Mouse (Mus musculus) midbrain, embryonic 11.5 days (tissue): Measurements from ENCODE around the gene Nrde2. TPM values are rescaled to one million over a fixed set of nuclear protein-coding genes. Genes with fewer than 3 reads are reported as not detected.

ENCODE experiments used
- ATAC-seq: fragments of 200-750 bp; cut with Nextera tagmentation; 2 replicates; pipeline ENCODE4 v1.8.0; 2017; ENCODE audit warnings: moderate TSS enrichment, moderate library complexity; ENCODE audit not compliant: low FRiP score
- DNase-seq: peaks from one replicate; pipeline ENCODE4 v3.0.0; 2015; ENCODE audit warnings: low spot score; ENCODE audit errors: missing footprints
- H3K27ac ChIP-seq: fragments of 300-500 bp; sonication (generic); 2 replicates; pipeline ENCODE4 v1.5.1; 2014; ENCODE audit warnings: low read depth, low read length
- H3K27me3 ChIP-seq: fragments of 300-500 bp; sonication (generic); 2 replicates; pipeline ENCODE4 v1.6.1; 2014; ENCODE audit warnings: mild to moderate bottlenecking, low read length, moderate library complexity, mixed read lengths; ENCODE audit not compliant: control insufficient read depth, insufficient read depth
- H3K36me3 ChIP-seq: fragments of 300-500 bp; sonication (generic); 2 replicates; pipeline ENCODE4 v1.6.1; 2014; ENCODE audit warnings: mild to moderate bottlenecking, low read length, moderate library complexity, mixed read lengths; ENCODE audit not compliant: control insufficient read depth, insufficient read depth
- H3K4me1 ChIP-seq: fragments of 300-500 bp; sonication (generic); 2 replicates; pipeline ENCODE4 v1.6.1; 2014; ENCODE audit warnings: low read length; ENCODE audit not compliant: control insufficient read depth, insufficient read depth
- H3K4me2 ChIP-seq: fragments of 300-500 bp; sonication (generic); 2 replicates; pipeline ENCODE4 v1.6.1; 2014; ENCODE audit warnings: mild to moderate bottlenecking, moderate library complexity
- H3K4me3 ChIP-seq: fragments of 300-500 bp; sonication (generic); 2 replicates; pipeline ENCODE4 v1.5.1; 2014; ENCODE audit warnings: low read depth, low read length
- H3K9ac ChIP-seq: fragments of 300-500 bp; sonication (generic); 2 replicates; pipeline ENCODE4 v1.6.1; 2014; ENCODE audit warnings: low read length
- H3K9me3 ChIP-seq: fragments of 300-500 bp; sonication (generic); 2 replicates; pipeline ENCODE4 v1.6.1; 2016; ENCODE audit warnings: low read length; ENCODE audit not compliant: control insufficient read depth
- WGBS: fragments of 180-500 bp; shearing (Covaris S2); extraction: QIAGEN DNeasy Blood & Tissue Kit; methylation state at CpG from one replicate; pipeline ENCODE4 v1.1.7; 2014; 5-methylcytosine and 5-hydroxymethylcytosine counted together
- polyA plus RNA-seq: library from polyadenylated mRNA; unstranded; fragments of >200 nt; fragmentation: Nextera tagmentation; extraction: Ambion mirVana; gene quantifications from 2 replicates; pipeline ENCODE4 v1.2.1, GENCODE M21; 2014

The Nrde2 gene
- polyA plus RNA-seq, 1 experiment from 2014 or later: 13.5 TPM

DNA sequence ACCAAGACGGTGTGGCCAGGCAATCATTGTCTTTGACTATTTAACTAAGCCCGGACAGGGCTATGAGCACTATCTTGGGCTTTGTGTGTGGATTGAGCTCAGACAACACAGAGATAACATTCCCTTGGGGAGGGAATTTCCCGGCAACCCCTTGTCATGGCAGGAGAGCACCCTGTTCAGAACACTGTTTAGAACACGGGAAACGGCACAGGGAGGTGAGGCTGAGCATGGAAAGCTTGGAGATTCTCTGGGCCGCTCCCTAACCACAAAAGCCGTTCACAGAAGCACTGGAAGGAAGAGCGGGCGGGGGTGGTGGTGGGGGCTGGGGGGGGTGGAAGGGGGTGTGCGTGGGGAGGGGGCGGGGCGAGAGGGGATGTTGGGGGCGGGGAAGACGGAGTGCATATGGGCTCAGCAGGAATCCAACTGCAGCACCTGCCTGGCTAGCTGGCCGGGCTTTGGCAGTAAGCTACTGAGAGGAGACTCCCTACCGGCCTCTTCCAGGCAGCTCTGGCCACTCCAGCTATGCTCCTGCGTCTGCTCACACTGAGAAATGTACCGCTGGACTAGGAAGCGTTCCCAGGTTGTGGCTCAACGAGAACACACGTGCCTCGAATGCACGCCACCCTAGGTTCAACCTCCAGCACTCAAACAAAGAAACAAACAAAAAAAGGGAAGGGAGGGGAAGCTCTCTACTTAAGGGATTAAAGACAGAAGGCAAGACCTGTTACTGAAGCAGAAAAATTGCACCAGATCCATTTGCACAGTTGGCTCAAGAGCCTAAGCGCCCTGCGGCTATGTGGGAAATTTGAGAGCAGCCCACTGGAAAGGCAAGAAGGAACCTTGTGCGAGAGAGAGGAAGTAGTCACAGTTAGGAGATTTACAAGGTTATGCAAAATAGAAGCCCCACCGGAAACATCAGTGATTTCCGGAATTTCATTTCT lies 8.7 kb upstream of the Nrde2 start:
- ATAC-seq (peak; percentile 80), DNase-seq (peak; percentile 94)
- peak overlapping the region; percentile 6 for H3K27ac ChIP-seq
- no peaks in the 10 kb centered on the region for H3K9me3 ChIP-seq
- 12% methylated on average over 27 of the region's 28 CpGs for WGBS
- no peaks in the 10 kb centered on the region for H3K36me3 ChIP-seq
- H3K4me3 ChIP-seq: peak overlapping the region; percentile 18; the same call in 1 of the 2 replicates
- peak overlapping the region; percentile 57 for H3K9ac ChIP-seq
- no peaks in the 10 kb centered on the region for H3K27me3 ChIP-seq
- H3K4me1 ChIP-seq: peaks cover 9% of the 10 kb centered on the region
- peak overlapping the region; percentile 49 for H3K4me2 ChIP-seq

DNA sequence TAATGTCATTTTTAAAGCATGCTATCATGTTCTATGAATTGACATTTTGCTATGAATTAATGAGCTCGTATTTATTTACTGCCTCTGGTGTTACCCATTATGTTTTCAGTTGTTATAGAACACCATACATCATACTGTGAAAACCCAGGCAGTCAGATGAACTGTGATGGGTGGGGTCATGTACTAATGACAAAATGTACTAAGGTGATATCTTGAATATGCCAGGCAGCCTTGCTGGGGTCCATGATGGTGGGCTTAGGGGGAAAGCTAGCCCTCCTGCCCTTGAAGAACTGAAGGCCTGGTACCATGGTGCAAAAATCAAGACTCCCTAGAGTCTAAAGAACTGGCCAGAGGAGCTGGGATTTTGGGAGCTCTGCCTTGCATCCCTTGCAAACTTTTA lies 8.0 kb upstream of the Nrde2 start:
- peak overlapping the region; percentile 48; the same call in 1 of the 2 replicates for H3K9ac ChIP-seq
- 90% methylated on average over 1 of the region's 1 CpGs for WGBS
- H3K27ac ChIP-seq: peak overlapping the region; percentile 6; the same call in 1 of the 2 replicates
- H3K4me3 ChIP-seq: no peak overlapping the region
- 0 out of 2 replicates have a peak, but pooled peaks have one; percentile 3 for ATAC-seq
- no peak overlapping the region for H3K4me2 ChIP-seq
- H3K27me3 ChIP-seq: no peaks in the 10 kb centered on the region
- H3K9me3 ChIP-seq: no peaks in the 10 kb centered on the region
- H3K36me3 ChIP-seq: no peaks in the 10 kb centered on the region
- DNase-seq: peak; percentile 81
- H3K4me1 ChIP-seq: peaks cover 9% of the 10 kb centered on the region

DNA sequence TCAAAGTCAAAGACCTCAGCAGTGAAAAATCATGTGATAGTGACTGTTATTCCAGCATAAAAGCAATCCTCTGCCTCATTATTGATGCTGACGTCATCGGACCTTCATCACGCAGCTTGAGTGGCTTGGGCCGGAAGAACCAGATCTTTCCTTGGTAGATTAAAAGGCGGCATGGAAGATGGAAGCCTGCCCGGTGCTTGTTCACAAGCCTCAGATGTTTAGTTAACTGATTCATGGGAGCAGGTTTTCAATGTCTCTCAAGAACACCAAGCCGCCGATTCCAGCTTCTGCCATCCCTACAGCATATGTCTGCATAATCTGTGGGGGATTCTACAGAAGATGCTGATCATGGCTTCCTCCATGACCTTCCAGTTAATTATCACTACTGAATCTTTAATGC lies 7.5 kb upstream of the Nrde2 start:
- H3K4me3 ChIP-seq: no peak overlapping the region
- no peak overlapping the region for H3K9ac ChIP-seq
- DNase-seq: no peak
- H3K36me3 ChIP-seq: no peaks in the 10 kb centered on the region
- no peak overlapping the region for H3K4me2 ChIP-seq
- H3K27ac ChIP-seq: no peak overlapping the region
- ATAC-seq: no peak
- H3K4me1 ChIP-seq: peaks cover 9% of the 10 kb centered on the region
- no peaks in the 10 kb centered on the region for H3K9me3 ChIP-seq
- no peaks in the 10 kb centered on the region for H3K27me3 ChIP-seq
- WGBS: 82% methylated on average over 8 of the region's 8 CpGs

DNA sequence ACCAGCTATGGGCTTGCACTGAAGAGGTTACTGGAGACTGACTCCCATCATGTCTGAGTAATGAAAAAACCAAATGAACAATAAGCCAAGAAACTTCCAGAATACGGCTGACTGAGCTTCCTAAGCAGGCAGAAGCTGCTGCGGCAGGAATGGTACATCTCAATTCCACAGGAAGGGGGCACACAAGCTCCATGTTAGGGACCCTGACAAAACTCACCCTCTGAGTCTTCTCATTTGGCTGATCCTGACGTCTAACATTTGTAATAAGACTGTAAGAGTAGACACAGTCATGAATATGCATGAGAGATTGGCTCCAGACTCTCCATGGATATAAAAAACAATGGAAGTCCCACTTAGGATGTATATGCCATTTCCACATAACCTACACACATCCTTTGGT lies 6.7 kb upstream of the Nrde2 start:
- Histone ChIP-seq H3K9ac (no peak overlapping the region), H3K27me3 (no peaks in the 10 kb centered on the region)

DNA sequence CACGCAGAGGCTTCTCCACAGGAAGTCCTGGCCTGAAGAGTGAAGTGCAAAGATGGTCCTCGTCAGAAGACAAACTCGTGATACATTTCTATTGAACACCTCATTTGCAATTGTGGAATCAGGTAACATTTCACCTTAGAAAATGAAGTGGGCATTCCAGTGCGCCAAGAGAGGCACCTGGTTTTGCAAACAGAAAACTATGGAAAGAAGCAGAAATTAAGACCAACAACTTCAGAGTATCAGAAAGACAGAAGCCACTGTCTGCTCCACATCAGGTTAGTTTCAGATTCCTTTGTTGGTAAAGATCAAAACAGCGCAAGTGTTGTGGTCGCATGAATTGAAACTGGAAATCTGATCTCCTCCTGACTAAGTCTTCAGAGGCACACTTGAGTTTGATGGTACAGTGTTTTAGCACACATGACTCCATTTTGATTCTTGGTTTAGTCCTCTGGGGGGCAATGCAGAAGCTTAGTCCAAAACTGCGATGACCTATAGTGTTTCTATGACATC lies 5.6 kb upstream of the Nrde2 start:
- H3K27me3 ChIP-seq: no peaks in the 10 kb centered on the region
- H3K36me3 ChIP-seq: no peaks in the 10 kb centered on the region
- 78% methylated on average over 7 of the region's 7 CpGs for WGBS
- H3K9ac ChIP-seq: no peak overlapping the region
- no peaks in the 10 kb centered on the region for H3K9me3 ChIP-seq
- peak; percentile 64 for DNase-seq
- no peak for ATAC-seq
- H3K4me2 ChIP-seq: no peak overlapping the region
- H3K4me1 ChIP-seq: peaks cover 9% of the 10 kb centered on the region
- H3K27ac ChIP-seq: no peak overlapping the region
- no peak overlapping the region for H3K4me3 ChIP-seq

More for the DNA sequence above, 6.7 kb upstream of the Nrde2 start:
- Histone ChIP-seq H3K4me3 (no peak overlapping the region), H3K27ac (no peak overlapping the region), H3K4me1 (peaks cover 9% of the 10 kb centered on the region), H3K36me3 (no peaks in the 10 kb centered on the region), H3K4me2 (no peak overlapping the region), H3K9me3 (no peaks in the 10 kb centered on the region)
- peak; percentile 67 for ATAC-seq
- peak; percentile 92 for DNase-seq
- 22% methylated on average over 3 of the region's 3 CpGs for WGBS

DNA sequence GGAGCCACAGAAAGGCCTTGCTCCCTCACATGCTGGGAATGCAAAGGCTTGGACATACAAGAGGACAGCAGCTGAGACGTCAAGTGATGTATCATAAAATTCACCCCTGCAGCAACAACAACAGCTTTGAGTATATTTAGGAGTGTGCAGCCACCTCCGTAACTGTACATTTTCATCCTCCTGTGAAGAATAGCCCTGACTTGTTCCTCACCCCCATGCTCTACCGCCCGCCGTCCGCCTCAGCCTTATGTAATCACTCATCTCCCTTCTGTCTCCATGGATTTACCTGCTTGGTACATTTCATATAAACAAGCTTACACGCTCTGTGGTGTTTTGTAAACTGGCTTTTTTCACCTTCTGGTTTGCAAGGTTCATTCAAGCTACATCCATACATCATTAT lies 7.0 kb downstream of the Nrde2 start:
- no peak for DNase-seq
- Histone ChIP-seq H3K27ac (no peak overlapping the region), H3K9ac (no peak overlapping the region), H3K9me3 (no peaks in the 10 kb centered on the region), H3K4me2 (no peak overlapping the region), H3K4me3 (no peak overlapping the region), H3K27me3 (no peaks in the 10 kb centered on the region), H3K36me3 (peaks cover 4% of the 10 kb centered on the region), H3K4me1 (no peaks in the 10 kb centered on the region)
- whole genome bisulfite sequencing: 96% methylated on average over 7 of the region's 7 CpGs
- ATAC-seq: no peak

DNA sequence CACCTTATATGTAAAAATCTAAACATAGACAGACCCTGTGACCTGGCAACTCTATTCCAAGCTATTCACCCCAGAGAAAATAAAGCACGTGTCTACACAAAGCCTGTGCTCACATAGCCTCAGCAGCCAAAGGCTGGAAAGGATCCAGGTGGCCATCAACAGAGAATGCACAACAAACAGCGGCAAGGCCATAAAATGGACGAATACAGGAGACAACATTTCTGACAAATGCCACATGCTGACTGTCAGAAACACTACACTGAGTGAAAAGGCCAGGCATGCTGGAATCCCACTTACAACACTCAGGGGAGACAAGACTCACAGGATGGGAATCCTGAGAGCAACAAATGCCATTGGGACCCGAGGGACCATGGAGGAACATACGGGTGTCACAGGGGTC lies 15.2 kb downstream of the Nrde2 start:
- no peaks in the 10 kb centered on the region for H3K4me1 ChIP-seq
- H3K36me3 ChIP-seq: peaks cover 23% of the 10 kb centered on the region
- H3K27ac ChIP-seq: no peak overlapping the region
- ATAC-seq (no peak), DNase-seq (no peak)
- no peaks in the 10 kb centered on the region for H3K27me3 ChIP-seq
- H3K9ac ChIP-seq: no peak overlapping the region
- no peaks in the 10 kb centered on the region for H3K9me3 ChIP-seq
- no peak overlapping the region for H3K4me2 ChIP-seq
- no peak overlapping the region for H3K4me3 ChIP-seq
- WGBS: 94% methylated on average over 5 of the region's 5 CpGs

DNA sequence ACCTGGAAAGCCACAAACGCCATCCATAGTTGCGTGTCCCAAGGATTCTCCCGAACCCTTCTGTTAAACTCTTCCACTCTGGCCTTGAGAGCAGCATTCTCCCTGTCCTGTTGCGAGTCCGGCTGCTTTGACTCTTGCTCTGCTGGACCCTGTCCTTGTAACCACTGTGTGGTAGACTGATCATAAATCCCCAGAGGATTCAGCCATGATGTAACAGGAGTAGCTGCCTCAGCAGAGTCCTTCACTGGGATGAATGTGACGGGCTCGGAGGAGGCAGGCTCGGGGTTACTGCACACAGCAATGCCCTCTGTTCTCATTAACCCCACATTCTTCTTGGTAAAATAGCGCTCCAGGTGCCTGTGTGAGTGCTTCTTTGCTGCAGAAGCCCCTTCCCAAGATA lies 15.7 kb downstream of the Nrde2 start:
- H3K27ac ChIP-seq: no peak overlapping the region
- H3K27me3 ChIP-seq: no peaks in the 10 kb centered on the region
- 92% methylated on average over 9 of the region's 9 CpGs for WGBS
- ATAC-seq: no peak
- H3K4me2 ChIP-seq: no peak overlapping the region
- no peak overlapping the region for H3K9ac ChIP-seq
- H3K4me3 ChIP-seq: no peak overlapping the region
- H3K36me3 ChIP-seq: peaks cover 27% of the 10 kb centered on the region
- H3K4me1 ChIP-seq: no peaks in the 10 kb centered on the region
- no peak for DNase-seq
- H3K9me3 ChIP-seq: no peaks in the 10 kb centered on the region

DNA sequence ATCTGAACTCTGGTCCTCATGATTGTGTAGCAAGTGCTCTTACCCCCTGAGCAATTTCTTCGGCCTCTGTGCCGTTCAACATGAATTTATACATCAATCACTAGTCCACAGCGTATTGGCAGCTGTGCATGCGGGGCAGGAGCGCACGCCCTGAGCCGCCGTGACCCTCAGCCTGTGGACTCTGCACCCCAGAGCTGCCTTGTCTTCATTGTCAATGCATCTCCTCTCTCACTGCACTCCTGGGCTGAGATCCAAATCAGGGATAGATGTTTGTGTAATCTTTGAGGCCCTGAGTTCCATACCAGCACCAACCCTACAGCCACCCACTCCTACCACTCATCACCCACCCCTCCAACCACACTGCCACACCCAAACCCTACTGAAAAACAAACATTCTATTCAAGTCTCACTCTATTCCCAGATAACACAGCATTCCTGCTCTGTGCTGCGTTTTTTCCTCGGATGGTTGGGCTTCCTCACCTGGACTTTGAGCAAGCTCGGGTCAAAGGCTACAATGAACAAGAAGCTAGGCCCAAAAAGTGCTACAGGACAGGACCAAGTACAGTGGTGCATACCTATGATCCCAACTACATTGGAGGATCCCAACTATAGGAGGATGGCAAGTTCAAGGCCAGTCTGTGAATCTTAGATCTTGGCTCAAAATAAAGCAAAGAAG lies 16.5 kb downstream of the Nrde2 start:
- ATAC-seq (no peak), DNase-seq (no peak)
- no peaks in the 10 kb centered on the region for H3K27me3 ChIP-seq
- H3K36me3 ChIP-seq: peaks cover 30% of the 10 kb centered on the region
- H3K9ac ChIP-seq: no peak overlapping the region
- no peak overlapping the region for H3K4me2 ChIP-seq
- H3K27ac ChIP-seq: no peak overlapping the region
- no peaks in the 10 kb centered on the region for H3K4me1 ChIP-seq
- 96% methylated on average over 11 of the region's 11 CpGs for WGBS
- H3K4me3 ChIP-seq: no peak overlapping the region
- no peaks in the 10 kb centered on the region for H3K9me3 ChIP-seq
